Mouse (Mus musculus): ENCODE results near the gene Nhlh1.

- no peak for TF ChIP-seq CTCF (IDR thresholded peaks at IDR 0.05; ENCODE audit: borderline replicate concordance, extremely low read depth, insufficient read depth, insufficient read length)
- TF ChIP-seq POLR2A (IDR thresholded peaks at IDR 0.05; ENCODE audit: borderline replicate concordance, extremely low read depth, insufficient read depth, insufficient read length, poor library complexity, severe bottlenecking) = no peak
These were observed 15.2 kb upstream of the Nhlh1 start for GRCm38 (mm10) chr1:172072604-172073003.

All from brain, embryonic 14.5 days (tissue).